Mouse (Mus musculus) limb, embryonic 14.5 days (tissue): ENCODE results near the gene Fam219b. TPM values are rescaled to one million over a fixed set of nuclear protein-coding genes. Genes with fewer than 3 reads are reported as not detected.

ENCODE experiments used
- ATAC-seq: fragments of 200-750 bp; cut with Nextera tagmentation; 2 replicates; pipeline ENCODE4 v1.8.0; 2017; ENCODE audit warnings: low read depth, moderate number of reproducible peaks, moderate TSS enrichment; ENCODE audit not compliant: low FRiP score
- DNase-seq: peaks from one replicate; pipeline ENCODE4 v3.0.0-alpha.2; 2015; ENCODE audit warnings: low spot score
- H3K27ac ChIP-seq: fragments of 300-500 bp; sonication (generic); replicated peaks from 2 replicates; pipeline ENCODE4 v1.5.1; 2014; ENCODE audit warnings: low read depth, mild to moderate bottlenecking, low read length, moderate library complexity, mixed read lengths
- H3K27me3 ChIP-seq: fragments of 300-500 bp; sonication (generic); 2 replicates; pipeline ENCODE4 v1.6.1; 2014; ENCODE audit warnings: low read length, mixed read lengths; ENCODE audit not compliant: control insufficient read depth, insufficient read depth
- H3K36me3 ChIP-seq: fragments of 300-500 bp; sonication (generic); 2 replicates; pipeline ENCODE4 v1.6.1; 2014; ENCODE audit warnings: mild to moderate bottlenecking, low read length, moderate library complexity, mixed read lengths; ENCODE audit not compliant: control insufficient read depth, insufficient read depth
- H3K4me1 ChIP-seq: fragments of 300-500 bp; sonication (generic); 2 replicates; pipeline ENCODE4 v1.6.1; 2014; ENCODE audit warnings: antibody characterized with exemption, low read length, mixed read lengths; ENCODE audit not compliant: control insufficient read depth, insufficient read depth
- H3K4me2 ChIP-seq: fragments of 300-500 bp; sonication (generic); replicated peaks from 2 replicates; pipeline ENCODE4 v1.6.1; 2014; ENCODE audit warnings: low read depth, mild to moderate bottlenecking, low read length, moderate library complexity; ENCODE audit not compliant: severe bottlenecking
- H3K4me3 ChIP-seq: fragments of 300-500 bp; sonication (generic); replicated peaks from 2 replicates; pipeline ENCODE4 v1.5.1; 2014; ENCODE audit warnings: low read length
- H3K9ac ChIP-seq: fragments of 300-500 bp; sonication (generic); 2 replicates; pipeline ENCODE4 v1.6.1; 2014; ENCODE audit warnings: mild to moderate bottlenecking, low read depth, low read length, moderate library complexity; ENCODE audit not compliant: severe bottlenecking
- H3K9me3 ChIP-seq: fragments of 300-500 bp; sonication (generic); 2 replicates; pipeline ENCODE4 v1.6.1; 2016; ENCODE audit warnings: low read length; ENCODE audit not compliant: control insufficient read depth
- POLR2A ChIP-seq: fragments of 200-500 bp; IDR thresholded peaks from 2 replicates; pipeline ENCODE4 v1.8.0; 2012; ENCODE audit warnings: inconsistent platforms, mild to moderate bottlenecking, moderate library complexity, borderline replicate concordance; ENCODE audit not compliant: insufficient read depth, insufficient read length; ENCODE audit errors: extremely low read depth
- WGBS: fragments of 180-500 bp; shearing (Covaris S2); extraction: QIAGEN DNeasy Blood & Tissue Kit; methylation state at CpG from one replicate; pipeline ENCODE4 v1.1.7; 2014; 5-methylcytosine and 5-hydroxymethylcytosine counted together
- polyA plus RNA-seq, 2 experiments: library from polyadenylated mRNA; depleted of rRNA in 1 of 2; stranded (reverse) in 1 of 2; unstranded in 1 of 2; fragments of >200 nt; fragmentation: Nextera tagmentation in 1 of 2; extraction: Ambion mirVana in 1 of 2; gene quantifications; 2 replicates each; pipeline versions ENCODE4 v1.2.1 to v1.2.3; 2012 to 2014

Gene Fam219b
- polyA plus RNA-seq, 2 experiments: 16.2 to 25.2 TPM

DNA sequence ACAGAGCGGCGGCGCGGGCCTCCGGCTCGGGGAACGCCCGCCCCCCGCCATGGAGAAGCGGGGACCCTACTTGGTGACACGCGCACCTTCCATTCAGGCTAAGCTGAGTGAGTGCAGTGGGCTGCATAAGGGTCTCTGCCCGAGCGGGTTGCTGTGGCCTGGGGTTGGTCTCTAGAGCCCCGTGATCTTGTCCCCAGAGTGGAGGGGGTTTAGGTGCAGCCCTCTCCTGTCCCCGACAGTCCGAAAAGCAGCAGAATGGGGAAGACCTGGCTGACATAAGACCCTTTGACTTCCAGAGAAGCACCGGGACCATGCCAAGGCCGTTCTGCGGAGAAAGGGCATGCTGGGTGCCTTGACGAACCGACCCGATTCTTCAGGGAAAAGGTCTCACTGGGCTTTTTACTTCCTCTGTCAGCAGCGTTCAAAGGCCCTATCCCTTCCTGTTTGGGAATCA is 427 bp downstream of the Fam219b start:
- no peak for TF ChIP-seq POLR2A
- peaks cover 45% of the 10 kb centered on the region for H3K36me3 ChIP-seq
- H3K4me3 ChIP-seq: peak overlapping the region; percentile 55
- H3K27ac ChIP-seq: peak overlapping the region; percentile 62
- H3K4me2 ChIP-seq: peak overlapping the region; percentile 79
- WGBS: 0% methylated on average over 22 of the region's 24 CpGs
- peak; percentile 48; the same call in 1 of the 2 replicates for ATAC-seq
- H3K4me1 ChIP-seq: peaks cover 13% of the 10 kb centered on the region
- peak overlapping the region; percentile 71 for H3K9ac ChIP-seq
- DNase-seq: no peak
- H3K9me3 ChIP-seq: no peaks in the 10 kb centered on the region
- H3K27me3 ChIP-seq: no peaks in the 10 kb centered on the region

DNA sequence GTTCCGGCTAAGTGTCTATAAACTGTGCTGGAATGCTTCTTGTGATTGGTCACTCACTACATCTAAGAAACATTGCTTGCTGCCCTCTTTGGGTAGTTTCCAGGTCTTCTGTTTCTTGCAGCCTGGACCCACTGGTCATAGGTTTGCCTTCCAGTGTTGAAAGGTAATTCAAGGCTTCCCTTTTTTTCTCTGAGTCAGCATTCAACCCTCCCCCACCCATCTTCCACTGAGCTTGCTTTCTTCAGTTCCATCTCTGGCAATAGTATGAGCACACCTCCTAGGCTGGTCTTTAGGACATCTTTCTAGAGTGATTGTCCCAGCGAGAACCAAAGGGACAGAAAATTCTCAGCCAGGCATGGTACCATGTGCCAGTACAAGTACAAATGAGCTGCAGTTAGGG is 2.2 kb downstream of the Fam219b start:
- H3K9ac ChIP-seq: no peak overlapping the region
- H3K4me3 ChIP-seq: no peak overlapping the region
- 77% methylated on average over 2 of the region's 2 CpGs for WGBS
- no peak overlapping the region for H3K27ac ChIP-seq
- no peak for TF ChIP-seq POLR2A
- H3K9me3 ChIP-seq: no peaks in the 10 kb centered on the region
- H3K36me3 ChIP-seq: peaks cover 52% of the 10 kb centered on the region
- no peak overlapping the region for H3K4me2 ChIP-seq
- H3K27me3 ChIP-seq: no peaks in the 10 kb centered on the region
- DNase-seq: no peak
- ATAC-seq: no peak
- peaks cover 13% of the 10 kb centered on the region for H3K4me1 ChIP-seq

DNA sequence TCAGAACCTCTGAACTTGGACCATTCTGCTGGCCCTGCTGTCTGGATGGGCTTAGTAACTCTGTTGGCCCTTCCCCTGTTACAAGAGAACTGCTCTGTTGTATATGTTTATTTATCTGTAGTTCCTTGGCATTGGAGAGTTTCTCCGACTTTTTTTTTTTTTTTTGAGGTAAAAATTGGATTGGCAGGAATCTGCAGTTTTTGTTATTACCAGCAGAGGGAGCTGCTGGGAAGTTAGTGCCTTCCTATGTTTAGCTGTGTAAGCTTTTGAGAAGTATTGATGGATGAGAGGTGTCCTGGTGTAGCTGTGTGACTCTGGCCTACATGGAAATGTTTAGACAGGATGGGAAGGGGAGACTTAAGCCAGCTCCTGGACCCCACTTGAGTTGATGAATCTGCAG is 4.0 kb downstream of the Fam219b start:
- Histone ChIP-seq H3K27me3 (no peaks in the 10 kb centered on the region), H3K27ac (no peak overlapping the region), H3K4me2 (no peak overlapping the region), H3K9ac (no peak overlapping the region), H3K36me3 (peaks cover 63% of the 10 kb centered on the region), H3K4me1 (peaks cover 13% of the 10 kb centered on the region), H3K4me3 (no peak overlapping the region), H3K9me3 (no peaks in the 10 kb centered on the region)
- no peak for TF ChIP-seq POLR2A
- 14% methylated on average over 1 of the region's 1 CpGs for WGBS
- DNase-seq (peak; percentile 81), ATAC-seq (no peak)

DNA sequence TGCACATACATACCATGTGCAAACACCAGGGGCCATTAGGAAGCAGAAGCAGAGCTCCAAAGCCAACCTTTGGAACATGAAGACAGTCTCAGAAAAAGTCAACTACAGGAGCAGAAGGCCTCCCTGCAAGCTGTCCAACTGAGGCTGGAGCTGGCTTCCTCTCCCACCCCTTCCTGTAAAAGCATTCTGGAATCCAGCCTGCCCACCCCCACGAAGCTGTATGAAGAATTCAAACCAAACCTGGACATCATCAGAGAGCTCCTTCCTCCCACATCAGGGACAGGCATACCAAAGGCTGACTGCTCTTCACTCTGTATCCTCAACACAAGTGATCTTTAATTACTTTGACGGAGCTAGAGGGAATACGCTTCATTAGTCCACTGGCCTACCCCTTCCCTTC is 6.6 kb downstream of the Fam219b start:
- Histone ChIP-seq H3K4me1 (no peaks in the 10 kb centered on the region; the same call in 1 of the 2 replicates), H3K36me3 (peaks cover 89% of the 10 kb centered on the region), H3K27me3 (no peaks in the 10 kb centered on the region), H3K27ac (no peak overlapping the region), H3K4me3 (no peak overlapping the region), H3K9ac (no peak overlapping the region), H3K4me2 (no peak overlapping the region), H3K9me3 (no peaks in the 10 kb centered on the region)
- ATAC-seq (no peak), DNase-seq (no peak)
- TF ChIP-seq POLR2A: no peak
- WGBS: 87% methylated on average over 3 of the region's 3 CpGs

DNA sequence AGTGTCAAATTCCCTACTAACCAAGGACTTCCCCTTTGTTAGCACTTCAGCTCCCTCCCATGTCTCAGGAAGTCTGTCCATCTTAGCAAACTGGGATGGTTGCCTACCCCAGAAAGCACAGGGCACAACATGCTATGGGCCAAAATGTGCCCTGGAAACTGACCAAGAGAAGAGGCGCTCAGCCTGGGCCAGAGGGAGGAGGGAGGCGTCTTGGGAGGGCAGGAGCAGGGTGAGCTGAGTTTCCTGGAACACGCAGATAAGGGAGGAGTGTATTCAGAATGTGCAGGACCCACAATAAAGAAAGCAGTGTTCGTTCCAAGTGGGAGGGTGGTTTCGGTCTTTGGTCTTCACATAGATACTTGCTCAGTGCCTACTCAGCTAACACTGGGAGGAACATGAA is 10.0 kb downstream of the Fam219b start:
- Histone ChIP-seq H3K27me3 (no peaks in the 10 kb centered on the region), H3K4me3 (no peak overlapping the region), H3K36me3 (peaks cover 76% of the 10 kb centered on the region), H3K9me3 (no peaks in the 10 kb centered on the region), H3K4me2 (no peak overlapping the region), H3K9ac (no peak overlapping the region), H3K4me1 (peaks cover 6% of the 10 kb centered on the region; the same call in 1 of the 2 replicates), H3K27ac (no peak overlapping the region)
- 90% methylated on average over 5 of the region's 5 CpGs for WGBS
- DNase-seq: no peak
- no peak for TF ChIP-seq POLR2A
- ATAC-seq: no peak

DNA sequence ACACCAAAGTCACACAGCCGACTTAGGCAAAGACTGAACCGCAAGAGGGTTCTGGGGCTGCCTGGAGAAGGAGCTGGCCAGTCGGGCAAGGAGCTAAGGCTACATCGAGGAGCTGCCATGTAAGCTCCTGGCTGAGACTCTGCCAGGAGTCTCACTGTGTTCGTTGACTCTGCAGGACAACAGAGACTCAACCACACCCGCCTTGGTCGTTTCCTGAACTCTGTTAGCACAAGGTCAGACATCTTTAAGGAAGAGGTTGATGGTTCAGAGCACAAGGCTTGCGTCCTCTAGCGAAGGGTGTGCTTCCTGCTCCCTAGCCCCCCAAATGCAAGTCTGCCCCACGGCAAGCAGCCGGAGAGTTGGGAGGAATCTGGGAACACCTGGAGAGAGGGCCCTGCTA is 10.5 kb downstream of the Fam219b start:
- 93% methylated on average over 11 of the region's 11 CpGs for WGBS
- H3K9me3 ChIP-seq: no peaks in the 10 kb centered on the region
- H3K4me2 ChIP-seq: no peak overlapping the region
- ATAC-seq: no peak
- peaks cover 6% of the 10 kb centered on the region; the same call in 1 of the 2 replicates for H3K4me1 ChIP-seq
- H3K27ac ChIP-seq: no peak overlapping the region
- DNase-seq: no peak
- H3K9ac ChIP-seq: no peak overlapping the region
- H3K36me3 ChIP-seq: peaks cover 71% of the 10 kb centered on the region
- H3K27me3 ChIP-seq: no peaks in the 10 kb centered on the region
- no peak overlapping the region for H3K4me3 ChIP-seq
- no peak for TF ChIP-seq POLR2A
